Mouse (Mus musculus) ES-E14 (cell line): ENCODE data around the gene Dcun1d3. TPM values are rescaled to one million over a fixed set of nuclear protein-coding genes. Genes with fewer than 3 reads are reported as not detected.

Experiments used
- DNase-seq: peaks from one replicate; pipeline ENCODE4 v3.0.0-alpha.2; 2013; ENCODE audit warnings: low read depth, low spot score
- H3K27ac ChIP-seq: 2 replicates; pipeline ENCODE4 v1.5.1; 2012; ENCODE audit warnings: low read depth, mild to moderate bottlenecking, low read length, moderate library complexity, mixed read lengths; ENCODE audit not compliant: poor library complexity, insufficient read depth, severe bottlenecking
- H3K36me3 ChIP-seq: 2 replicates; pipeline ENCODE4 v1.6.1; 2012; ENCODE audit warnings: mild to moderate bottlenecking, low read length, moderate library complexity, mixed read lengths; ENCODE audit not compliant: control insufficient read depth, poor library complexity, insufficient read depth, severe bottlenecking
- H3K4me1 ChIP-seq, 2 experiments: fragments of 150-350 bp in 1 of 2; sonication (generic) in 1 of 2; 2 replicates each; pipeline ENCODE4 v1.6.1; 2012; ENCODE audit warnings: low read length in 2 of 2, mild to moderate bottlenecking in 1 of 2, mixed read lengths in 1 of 2; ENCODE audit not compliant: control insufficient read depth in 2 of 2, insufficient read depth in 2 of 2, poor library complexity in 1 of 2
- H3K4me3 ChIP-seq, 2 experiments: fragments of 150-350 bp in 1 of 2; sonication (generic) in 1 of 2; 2 replicates each; pipeline ENCODE4 v1.5.1; 2012; ENCODE audit warnings: low read length in 2 of 2, low read depth in 1 of 2, mild to moderate bottlenecking in 1 of 2, mixed read lengths in 1 of 2; ENCODE audit not compliant: insufficient read depth in 1 of 2, poor library complexity in 1 of 2, severe bottlenecking in 1 of 2
- H3K9ac ChIP-seq: 2 replicates; pipeline ENCODE4 v1.6.1; 2012; ENCODE audit warnings: low read depth, mild to moderate bottlenecking, low read length, mixed read lengths; ENCODE audit not compliant: poor library complexity, insufficient read depth, severe bottlenecking
- H3K9me3 ChIP-seq: fragments of 150-350 bp; sonication (generic); 2 replicates; pipeline ENCODE4 v1.6.1; 2012; ENCODE audit warnings: low read depth, mild to moderate bottlenecking, low read length; ENCODE audit not compliant: control insufficient read depth, insufficient read depth
- CHD2 ChIP-seq: IDR thresholded peaks from 2 replicates; pipeline ENCODE4 v1.6.1; 2014; ENCODE audit warnings: mild to moderate bottlenecking, low read depth, low read length, inconsistent platforms
- HCFC1 ChIP-seq: IDR thresholded peaks from 2 replicates; pipeline ENCODE4 v1.6.1; 2012; ENCODE audit warnings: low read length, inconsistent platforms, borderline replicate concordance; ENCODE audit not compliant: insufficient read depth
- MAFK ChIP-seq: IDR thresholded peaks from 2 replicates; pipeline ENCODE4 v1.6.1; 2014; ENCODE audit warnings: mild to moderate bottlenecking, low read depth, low read length, inconsistent platforms; ENCODE audit not compliant: insufficient read depth
- ZC3H11A ChIP-seq: IDR thresholded peaks from 2 replicates; pipeline ENCODE4 v1.6.1; 2012; ENCODE audit warnings: low read depth, mild to moderate bottlenecking, inconsistent platforms, low read length, borderline replicate concordance
- ZNF384 ChIP-seq: IDR thresholded peaks from 2 replicates; pipeline ENCODE4 v1.6.1; 2012; ENCODE audit warnings: low read depth, low read length, inconsistent platforms
- in situ Hi-C, 2 experiments: fragments of 600-800 bp; cut with MboI; formaldehyde crosslinking; loops; one replicate each; pipeline ENCODE4 v1.15.1; 2025; ENCODE audit warnings: low sequenced_read_pairs in 2 of 2, inconsistent platforms in 1 of 2; ENCODE audit not compliant: unreplicated experiment in 2 of 2
- total RNA-seq: library from RNA; depleted of rRNA; stranded (reverse); fragments of 300-350 nt; gene quantifications from 2 replicates; pipeline ENCODE4 v1.2.3, GENCODE M21; 2012

The Dcun1d3 gene
- total RNA-seq, 1 experiment = 26.1 TPM

DNA sequence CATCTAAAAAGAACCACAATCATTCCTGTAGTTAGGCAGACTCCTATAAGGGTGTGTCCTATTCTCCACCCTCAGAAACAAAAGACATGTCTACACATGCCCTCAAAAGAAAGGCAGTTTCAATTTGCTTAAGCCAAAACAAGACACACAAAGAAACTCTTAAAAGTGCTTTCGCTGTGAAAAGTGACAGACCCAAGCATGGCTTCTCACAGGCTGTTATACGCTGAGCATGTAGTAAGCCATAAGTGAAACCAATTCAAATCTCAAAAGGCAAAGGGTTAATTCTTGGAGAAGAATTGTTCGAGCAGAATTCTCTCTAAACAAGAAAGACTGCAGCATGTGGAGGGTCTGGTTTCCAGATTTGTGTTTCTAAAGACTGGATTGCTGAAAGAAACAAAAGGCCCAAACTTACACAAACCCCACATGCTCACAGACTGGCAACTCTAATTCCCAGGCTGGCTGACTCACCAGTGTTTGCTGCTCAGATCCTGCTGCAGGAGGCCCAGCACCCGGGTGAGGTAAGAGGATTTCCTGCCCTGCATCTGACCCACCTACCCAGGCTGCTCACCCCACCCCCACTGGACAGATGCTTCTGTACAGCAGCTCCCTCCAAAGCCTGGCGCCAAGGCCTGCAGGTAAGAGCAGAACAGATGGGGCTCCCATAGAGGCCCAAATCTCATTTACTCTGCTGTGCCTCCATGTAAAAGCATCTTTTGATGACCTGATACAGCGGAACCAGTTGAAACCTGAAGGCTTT is 34.6 kb downstream of the Dcun1d3 start:
- TF ChIP-seq ZC3H11A = no peak
- TF ChIP-seq MAFK = no peak
- peak; percentile 45 for TF ChIP-seq CHD2
- TF ChIP-seq HCFC1 = no peak
- no peak for TF ChIP-seq ZNF384

DNA sequence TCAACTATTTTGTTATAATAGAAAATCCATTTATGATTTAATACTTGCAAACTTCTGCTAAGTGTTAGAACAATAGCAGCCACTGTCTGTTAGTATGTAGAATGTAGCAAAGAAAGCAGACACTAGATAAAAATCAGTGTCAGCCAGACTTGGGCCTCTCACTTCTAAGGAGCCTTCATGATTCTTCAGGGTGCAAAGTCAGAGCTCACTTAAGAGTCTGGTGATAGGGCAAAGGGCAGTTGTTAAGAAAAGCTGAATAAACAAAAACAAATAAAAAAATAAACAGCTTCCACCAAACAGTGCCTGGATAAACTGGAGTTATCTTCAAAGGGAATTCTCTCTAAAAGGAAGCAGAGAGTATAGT is 35.1 kb downstream of the Dcun1d3 start:
- H3K4me3 ChIP-seq = peak overlapping the region in 1 of 2 experiments; percentile 13; a peak in 2 of 4 replicates
- TF ChIP-seq MAFK (no peak), CHD2 (no peak), ZNF384 (no peak), HCFC1 (no peak), ZC3H11A (no peak)
- H3K9me3 ChIP-seq = no peaks in the 10 kb centered on the region
- in situ Hi-C loops = no loop called here
- H3K9ac ChIP-seq = no peak overlapping the region
- H3K36me3 ChIP-seq = peaks cover 7% of the 10 kb centered on the region
- H3K27ac ChIP-seq = peak overlapping the region; percentile 89; the same call in 1 of the 2 replicates
- peaks cover 13 to 22% of the 10 kb centered on the region in 2 experiments for H3K4me1 ChIP-seq
- DNase-seq = no peak

More for the DNA sequence above, 34.6 kb downstream of the Dcun1d3 start:
- in situ Hi-C loops = no loop called here
- no peaks in the 10 kb centered on the region for H3K9me3 ChIP-seq
- H3K9ac ChIP-seq = peak overlapping the region; percentile 51; the same call in 1 of the 2 replicates
- DNase-seq = peak; percentile 65
- peak overlapping the region; percentile 89 for H3K27ac ChIP-seq
- peaks cover 13 to 20% of the 10 kb centered on the region in 2 experiments for H3K4me1 ChIP-seq
- peaks cover 7% of the 10 kb centered on the region; the same call in 1 of the 2 replicates for H3K36me3 ChIP-seq
- peak overlapping the region; percentile 13 to 36 for H3K4me3 ChIP-seq

GRCm38 (mm10) chr7:119860554-119860953 is 35.5 kb downstream of the Dcun1d3 start:
- in situ Hi-C loops = no loop called here
- no peak overlapping the region for H3K9ac ChIP-seq
- H3K27ac ChIP-seq = peak overlapping the region; percentile 89; the same call in 1 of the 2 replicates

GRCm38 (mm10) chr7:119860116-119860515 is 36.0 kb downstream of the Dcun1d3 start:
- peaks cover 13 to 22% of the 10 kb centered on the region in 2 experiments for H3K4me1 ChIP-seq
- TF ChIP-seq CHD2 = 0 out of 2 replicates have a peak, but pooled peaks have one; percentile 18
- no peak for TF ChIP-seq HCFC1
- H3K9ac ChIP-seq = no peak overlapping the region
- H3K9me3 ChIP-seq = no peaks in the 10 kb centered on the region
- peak; percentile 70 for DNase-seq
- peaks cover 7% of the 10 kb centered on the region for H3K36me3 ChIP-seq
- H3K27ac ChIP-seq = peak overlapping the region; percentile 89; the same call in 1 of the 2 replicates
- in situ Hi-C loops = no loop called here
- H3K4me3 ChIP-seq = no peak overlapping the region; a peak in 1 of 4 replicates

More at GRCm38 (mm10) chr7:119860554-119860953, 35.5 kb downstream of the Dcun1d3 start:
- H3K9me3 ChIP-seq = no peaks in the 10 kb centered on the region
- H3K4me1 ChIP-seq = peaks cover 13 to 22% of the 10 kb centered on the region in 2 experiments
- no peak for TF ChIP-seq HCFC1
- TF ChIP-seq ZC3H11A = no peak
- TF ChIP-seq MAFK = no peak
- TF ChIP-seq CHD2 = no peak
- no peak for TF ChIP-seq ZNF384
- peaks cover 7% of the 10 kb centered on the region for H3K36me3 ChIP-seq
- no peak overlapping the region for H3K4me3 ChIP-seq
- no peak for DNase-seq
